Mouse (Mus musculus) heart, adult 2 months (tissue): ENCODE results near the gene Aox4.

Source experiments
- CTCF ChIP-seq: fragments of 200-600 bp; IDR thresholded peaks from 2 replicates; pipeline ENCODE4 v1.8.1; 2022; ENCODE audit warnings: antibody characterized with exemption, mild to moderate bottlenecking, moderate library complexity
- EP300 ChIP-seq: fragments of 200-500 bp; IDR thresholded peaks from 2 replicates; pipeline ENCODE4 v1.6.1; 2011; ENCODE audit warnings: low read depth, low read length, control low read depth; ENCODE audit not compliant: insufficient read depth
- POLR2A ChIP-seq: fragments of 200-500 bp; IDR thresholded peaks from 2 replicates; pipeline ENCODE4 v1.6.1; 2011; ENCODE audit warnings: mild to moderate bottlenecking, low read depth, low read length, control low read depth; ENCODE audit not compliant: insufficient read depth

GRCm38 (mm10) chr1:58288091-58288490 is 77.9 kb downstream of the Aox4 start:
- TF ChIP-seq CTCF (no peak), EP300 (no peak), POLR2A (no peak)
